Mouse (Mus musculus) frontal cortex, postnatal 10 days (tissue): ENCODE results near the gene Tspan15.

Source experiments
- DNase-seq, 2 experiments: peaks; one replicate each; pipeline ENCODE4 v3.0.0; 2022; ENCODE audit warnings: low spot score in 2 of 2, mixed read lengths in 1 of 2

Tspan15 gene

DNA sequence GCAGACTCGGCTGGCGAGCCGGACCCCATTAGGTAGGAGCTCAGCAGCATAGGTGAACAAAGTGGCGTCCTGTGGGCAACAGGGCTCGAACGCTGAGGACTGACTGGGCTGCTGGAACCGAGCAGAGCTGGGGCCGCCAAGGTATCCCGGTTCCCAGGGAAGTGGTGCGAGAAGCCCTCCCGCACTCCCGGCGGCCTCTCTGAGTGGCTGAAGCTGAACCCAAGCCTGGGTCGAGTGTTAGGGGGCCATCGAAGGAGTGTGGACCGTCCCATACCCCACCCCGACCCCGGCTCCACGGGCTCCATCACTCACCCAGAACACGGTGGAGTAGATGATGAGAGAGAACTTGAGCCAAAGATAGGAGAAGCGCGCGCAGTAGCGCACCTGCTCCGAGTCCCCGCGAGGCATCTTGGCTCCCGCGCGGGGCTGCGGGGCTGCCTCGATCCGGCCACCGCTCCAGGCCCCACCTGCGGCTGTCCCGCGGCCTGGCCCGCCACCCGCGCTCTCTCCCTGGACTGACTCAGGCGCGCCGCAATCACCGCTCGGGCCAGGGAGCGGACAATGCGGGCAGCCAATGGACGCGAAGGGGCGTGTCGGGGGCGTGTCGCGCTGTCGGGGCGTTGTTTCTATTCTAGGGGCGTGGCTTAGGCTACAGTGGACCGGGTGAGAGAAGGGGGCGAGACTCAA, at the start of gene Tspan15:
Tspan15 (minus strand) TSS at position 544 of the 687 bp plus-strand sequence.
- peak; percentile 73 to 83 for DNase-seq

DNA sequence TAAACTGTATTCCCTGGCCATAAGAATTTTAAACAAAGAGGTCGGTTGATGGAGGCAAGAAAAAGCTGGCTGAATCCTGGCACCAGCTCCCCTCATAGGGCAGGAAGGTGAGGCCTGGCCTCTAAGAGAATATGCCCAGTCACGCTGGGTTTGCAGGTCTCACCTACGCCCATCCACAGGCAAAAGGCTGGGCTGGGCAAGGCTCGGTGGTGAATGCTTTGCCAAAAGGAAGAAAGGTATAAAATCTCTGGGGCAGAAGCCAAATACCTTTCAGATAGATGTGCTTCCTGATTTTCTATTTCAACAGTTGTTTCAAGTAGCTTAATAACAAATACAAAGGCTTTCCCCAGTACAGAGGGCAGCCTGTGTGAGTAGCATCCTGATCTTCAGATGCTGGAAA, 48.6 kb upstream of the Tspan15 start:
- no peak for DNase-seq

DNA sequence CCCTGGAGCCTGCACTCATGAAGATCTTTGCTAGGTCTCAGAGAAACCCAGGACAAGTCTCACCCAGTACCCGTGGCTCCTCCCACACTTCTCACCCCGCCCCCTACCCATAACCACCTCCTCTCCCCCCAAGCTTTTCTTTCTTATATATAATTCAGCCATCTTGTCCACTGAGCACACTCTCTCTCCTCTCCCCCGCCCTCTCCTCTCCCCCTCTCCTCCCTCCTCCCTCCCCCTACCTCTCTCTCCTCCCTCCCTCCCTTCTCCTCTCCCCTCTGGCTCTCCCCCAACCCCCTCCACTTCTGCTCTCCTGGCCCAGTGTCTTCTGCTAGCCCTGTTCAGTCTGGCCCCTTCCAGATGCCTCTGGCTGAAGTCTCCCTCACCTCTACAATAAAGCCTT, 48.0 kb upstream of the Tspan15 start:
- DNase-seq: no peak

DNA sequence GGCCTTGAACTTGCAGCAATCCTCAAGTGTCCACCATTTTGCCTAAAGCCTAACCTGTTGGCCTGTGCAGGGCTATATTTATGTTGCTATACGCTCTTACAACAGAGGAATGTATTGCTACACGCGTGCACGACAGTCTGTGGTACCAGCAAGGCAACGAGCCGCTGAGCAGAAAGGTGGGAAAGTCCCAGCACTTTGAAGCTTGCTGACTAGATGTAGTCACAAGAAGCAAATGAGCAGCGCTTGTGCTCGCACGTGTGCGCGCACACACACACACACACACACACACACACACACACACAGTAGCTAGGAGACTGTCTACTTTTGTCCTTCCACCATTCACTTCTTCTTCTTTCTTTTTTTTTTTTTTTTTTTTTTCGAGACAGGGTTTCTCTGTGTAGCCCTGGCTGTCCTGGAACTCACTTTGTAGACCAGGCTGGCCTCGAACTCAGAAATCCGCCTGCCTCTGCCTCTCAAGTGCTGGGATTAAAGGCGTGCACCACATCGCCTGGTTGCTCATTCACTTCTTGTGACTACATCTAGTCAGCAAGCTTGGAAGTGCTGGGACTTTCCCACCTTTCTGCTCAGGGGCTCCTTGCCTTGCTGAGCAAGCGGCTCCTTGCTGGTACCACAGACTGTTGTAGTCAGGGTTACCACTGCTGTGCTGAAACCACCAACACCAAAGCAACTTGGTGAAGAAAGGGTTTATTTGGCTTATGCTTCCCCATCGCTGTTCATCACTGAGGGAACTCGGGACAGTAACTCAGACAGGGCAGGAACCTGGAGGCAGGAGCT, 46.6 kb upstream of the Tspan15 start:
- no peak for DNase-seq

DNA sequence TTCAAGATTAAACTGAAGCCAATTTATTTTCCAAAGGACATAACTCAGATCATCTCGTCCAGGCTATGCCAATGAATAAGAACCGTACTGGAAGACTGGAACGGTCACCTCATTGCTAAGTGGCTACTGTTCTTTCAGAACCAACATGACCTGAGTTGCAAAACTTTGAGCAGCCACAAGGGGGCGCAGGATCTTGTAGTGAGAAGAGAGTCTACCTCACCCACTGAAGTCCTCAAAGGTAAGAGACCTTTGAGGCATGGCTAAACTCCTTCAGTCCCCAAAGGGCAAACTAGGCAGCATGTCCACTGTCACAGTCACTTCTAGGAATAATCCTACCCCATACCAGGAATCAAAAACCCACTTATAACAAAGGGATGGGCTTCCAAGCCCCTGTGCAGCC, 44.2 kb upstream of the Tspan15 start:
- DNase-seq: peak; percentile 55 to 72

DNA sequence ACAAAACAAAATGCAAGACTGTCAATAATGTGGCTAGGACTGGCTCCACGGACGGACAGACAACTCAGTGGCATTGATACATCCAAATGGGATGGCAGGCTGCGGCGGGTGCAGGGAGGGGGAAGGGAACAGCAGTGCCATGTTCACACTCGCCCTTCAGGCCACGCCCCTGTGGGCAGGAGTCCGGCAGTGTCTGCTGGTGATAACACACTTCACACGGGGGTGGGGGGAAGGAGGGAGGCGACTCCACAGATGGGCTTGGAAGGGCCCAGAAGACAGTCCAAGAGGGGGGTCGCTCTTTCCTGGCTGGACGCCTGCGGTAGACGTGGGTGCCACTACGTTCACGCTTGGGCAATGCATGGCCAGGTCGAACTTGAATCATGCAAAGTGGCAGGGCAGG, 38.2 kb upstream of the Tspan15 start:
- no peak for DNase-seq

DNA sequence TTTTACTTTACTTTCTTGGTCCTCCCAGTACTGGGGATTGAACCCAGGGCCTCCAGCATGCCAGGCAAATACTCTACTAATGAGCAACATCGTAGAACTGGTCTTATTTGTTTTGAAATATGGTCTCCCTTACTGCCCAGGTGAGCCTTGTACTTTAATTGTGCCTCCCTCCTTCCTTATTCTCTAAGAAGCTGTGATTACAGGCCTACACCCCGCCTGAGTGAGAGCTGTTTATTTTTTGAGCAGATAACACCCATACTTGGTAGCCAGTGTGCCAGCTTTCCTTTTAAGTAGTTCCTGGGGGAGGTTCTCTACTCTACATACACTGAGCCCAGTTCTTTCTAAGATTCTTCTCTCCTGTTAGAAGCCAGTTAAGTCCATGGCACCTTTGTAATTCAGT, 33.2 kb upstream of the Tspan15 start:
- no peak for DNase-seq

DNA sequence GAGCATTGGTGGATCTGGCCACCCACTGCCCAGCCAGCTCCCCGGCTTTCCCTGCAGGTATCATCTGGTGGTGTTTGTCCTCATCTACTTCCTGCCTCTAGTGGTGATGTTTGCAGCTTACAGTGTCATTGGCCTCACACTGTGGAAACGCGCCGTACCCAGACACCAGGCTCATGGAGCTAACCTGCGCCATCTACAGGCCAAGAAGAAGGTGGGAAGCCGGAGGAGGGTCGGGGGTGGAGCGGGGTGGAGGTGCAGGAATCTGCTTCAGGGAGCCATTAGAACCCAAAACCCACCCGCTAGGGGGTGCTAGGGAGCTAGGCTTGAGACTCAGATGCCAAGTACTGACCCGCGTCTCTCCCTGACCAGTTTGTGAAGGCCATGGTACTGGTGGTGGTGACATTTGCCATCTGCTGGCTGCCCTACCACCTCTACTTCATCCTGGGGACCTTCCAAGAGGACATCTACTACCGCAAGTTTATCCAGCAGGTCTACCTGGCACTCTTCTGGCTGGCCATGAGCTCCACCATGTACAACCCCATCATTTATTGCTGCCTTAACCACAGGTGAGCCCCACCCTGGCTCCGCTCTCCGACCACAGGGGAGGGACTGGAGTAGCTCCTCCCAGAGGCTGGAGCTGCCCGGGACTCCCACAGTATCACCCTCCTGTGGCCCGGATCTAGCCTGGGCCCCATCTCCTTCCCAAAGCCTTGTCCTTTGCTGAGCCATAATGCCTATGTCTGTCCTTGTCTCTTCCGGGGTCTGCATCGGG, 30.2 kb upstream of the Tspan15 start:
- DNase-seq: peak; percentile 41 to 43

DNA sequence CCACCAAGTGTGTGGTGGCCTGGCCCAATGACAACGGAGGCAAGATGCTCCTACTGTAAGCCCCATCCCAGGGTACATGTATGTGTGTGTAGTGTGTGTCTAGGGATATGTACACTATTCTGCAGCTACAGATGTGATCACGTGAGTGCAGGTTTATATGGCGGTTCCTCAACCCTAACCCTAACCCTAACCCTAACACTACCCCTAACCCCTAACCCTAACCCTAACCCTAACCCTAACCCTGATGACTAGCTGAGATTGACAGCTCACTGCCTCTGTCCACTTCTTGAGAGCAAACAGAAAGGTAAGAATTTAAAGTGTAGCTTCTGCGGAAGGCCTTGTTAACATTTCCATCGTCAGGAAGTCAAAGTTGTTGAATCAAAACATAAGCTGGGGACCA, 27.2 kb upstream of the Tspan15 start:
- no peak for DNase-seq

DNA sequence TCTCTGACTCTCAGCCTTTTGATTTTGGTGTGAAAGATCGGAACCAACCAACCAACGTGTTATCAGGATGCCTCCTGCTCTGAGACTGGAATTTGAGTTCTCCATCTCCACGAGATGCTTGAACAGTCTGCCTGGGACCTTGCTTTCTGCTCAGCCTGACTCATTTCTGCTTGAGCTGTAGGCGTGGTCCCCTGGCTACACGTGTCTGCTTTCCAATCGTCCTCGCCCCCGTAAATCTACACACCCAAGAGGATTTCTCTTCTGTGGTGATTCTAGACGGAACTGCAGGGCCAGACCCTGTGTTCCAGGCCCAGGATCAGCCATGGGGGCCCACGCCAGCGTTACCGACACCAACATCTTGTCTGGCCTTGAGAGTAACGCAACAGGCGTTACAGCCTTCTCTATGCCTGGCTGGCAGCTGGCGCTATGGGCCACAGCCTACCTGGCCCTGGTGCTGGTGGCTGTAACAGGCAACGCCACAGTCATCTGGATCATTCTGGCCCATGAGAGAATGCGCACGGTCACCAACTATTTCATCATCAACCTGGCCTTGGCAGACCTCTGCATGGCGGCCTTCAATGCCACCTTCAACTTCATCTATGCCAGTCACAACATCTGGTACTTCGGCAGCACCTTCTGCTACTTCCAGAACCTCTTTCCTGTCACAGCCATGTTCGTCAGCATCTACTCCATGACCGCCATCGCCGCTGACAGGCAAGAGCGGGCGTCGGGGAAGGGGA, 21.6 kb upstream of the Tspan15 start:
- no peak for DNase-seq

DNA sequence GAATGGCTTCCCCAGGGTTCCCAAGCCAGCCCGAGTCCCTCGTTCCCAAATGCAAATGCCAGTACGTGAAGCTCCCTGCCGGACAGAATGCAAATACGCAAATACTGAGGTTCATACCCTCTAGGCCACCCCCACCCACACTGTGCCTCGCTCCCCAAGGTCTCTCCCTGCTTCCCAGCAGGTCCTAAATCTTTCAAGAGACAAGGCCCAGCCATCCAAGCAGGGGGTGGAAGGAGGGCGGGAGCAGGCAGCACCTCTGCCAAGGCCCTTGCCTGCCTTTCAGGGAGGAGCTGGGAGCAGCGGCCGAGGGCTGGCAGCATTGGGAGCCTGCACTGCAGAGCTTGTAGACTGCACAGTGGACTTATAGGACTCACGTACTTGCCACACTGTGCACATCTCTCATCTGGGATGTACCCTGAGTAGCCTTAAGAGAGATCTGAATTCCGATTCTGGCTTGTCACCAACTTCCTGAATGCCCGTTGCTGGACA, 21.0 kb upstream of the Tspan15 start, which contains the start of gene Tacr2:
Tacr2 (plus strand) TSS at position 439 of the 489 bp plus-strand sequence.
- DNase-seq: no peak

DNA sequence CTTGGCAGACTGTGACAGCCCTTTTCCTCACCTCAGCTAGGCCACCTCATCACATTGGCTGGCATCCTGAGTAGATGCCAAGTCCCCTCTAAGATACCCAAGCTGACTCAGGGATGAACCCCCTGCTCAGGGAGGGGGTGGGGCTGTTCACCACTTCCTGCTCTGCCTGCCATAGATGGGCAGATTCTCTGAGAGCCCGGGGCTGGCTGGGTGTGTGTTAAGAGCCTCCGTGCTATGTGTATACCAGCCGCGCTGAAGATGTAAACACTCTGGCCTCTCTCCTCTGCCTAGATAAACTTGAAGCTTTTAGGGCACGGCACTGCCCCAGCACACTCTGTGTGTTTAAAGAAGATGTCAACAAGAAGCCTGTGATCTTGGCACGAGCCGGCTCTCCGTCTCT, 16.8 kb upstream of the Tspan15 start:
- no peak for DNase-seq

DNA sequence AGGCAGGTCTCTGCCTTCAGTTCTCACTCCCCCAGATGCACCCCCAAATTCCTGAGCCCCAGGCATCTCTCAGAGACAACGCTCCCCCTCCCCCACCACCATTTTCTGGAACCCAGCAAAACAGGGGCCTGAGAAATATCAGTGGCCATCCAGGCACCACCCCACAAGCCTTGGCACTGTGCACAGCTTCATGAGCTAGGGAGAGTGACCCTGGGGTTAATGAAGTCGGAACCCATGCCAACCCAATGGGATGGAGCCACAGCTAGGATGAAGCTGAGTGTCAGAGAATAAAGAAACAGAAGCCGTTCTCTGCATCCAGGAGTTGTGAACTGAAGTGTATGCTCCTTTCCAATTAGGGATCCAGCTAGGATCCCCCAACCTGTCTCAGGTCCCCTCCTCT, 16.1 kb upstream of the Tspan15 start:
- no peak for DNase-seq

DNA sequence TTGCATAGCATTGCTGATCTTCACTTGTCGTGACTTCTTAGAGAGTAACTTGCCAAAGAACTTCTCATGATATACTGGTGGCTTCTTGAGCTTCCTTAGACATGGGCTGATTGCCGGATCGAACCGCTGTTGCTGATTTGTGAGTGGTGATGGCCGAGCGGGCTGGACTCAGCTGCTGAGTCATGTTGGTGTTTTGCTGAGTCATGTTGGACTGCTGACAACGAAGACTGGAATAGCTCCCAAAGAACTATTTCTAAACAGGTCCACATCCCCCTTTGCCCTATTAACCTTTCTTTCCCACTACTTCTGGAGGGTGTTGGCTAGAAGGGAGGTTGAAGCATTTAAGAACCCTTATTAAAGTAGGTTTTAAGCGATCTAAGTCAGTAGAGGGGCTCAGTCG, 13.0 kb upstream of the Tspan15 start:
- no peak for DNase-seq

DNA sequence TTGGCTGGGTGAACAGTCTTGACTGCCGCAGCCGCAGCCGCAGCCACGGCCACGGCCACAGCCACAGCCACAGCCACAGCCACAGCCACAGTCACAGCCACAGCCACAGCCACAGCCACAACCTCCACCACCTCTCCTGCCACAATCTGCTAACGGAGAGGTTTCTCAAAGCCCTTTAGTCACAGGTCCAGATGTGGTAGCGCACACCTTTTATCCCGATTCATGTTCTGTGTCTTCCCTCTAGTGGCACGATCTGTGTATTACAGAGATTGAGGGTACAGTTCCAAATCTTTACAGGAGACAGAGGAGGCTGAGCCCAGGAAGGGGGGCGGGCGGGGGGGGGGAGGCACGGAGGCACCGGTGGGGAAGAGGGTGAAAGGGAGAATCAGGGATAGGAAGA, 11.8 kb upstream of the Tspan15 start:
- peak in 1 of 2 experiments; percentile 25 for DNase-seq

DNA sequence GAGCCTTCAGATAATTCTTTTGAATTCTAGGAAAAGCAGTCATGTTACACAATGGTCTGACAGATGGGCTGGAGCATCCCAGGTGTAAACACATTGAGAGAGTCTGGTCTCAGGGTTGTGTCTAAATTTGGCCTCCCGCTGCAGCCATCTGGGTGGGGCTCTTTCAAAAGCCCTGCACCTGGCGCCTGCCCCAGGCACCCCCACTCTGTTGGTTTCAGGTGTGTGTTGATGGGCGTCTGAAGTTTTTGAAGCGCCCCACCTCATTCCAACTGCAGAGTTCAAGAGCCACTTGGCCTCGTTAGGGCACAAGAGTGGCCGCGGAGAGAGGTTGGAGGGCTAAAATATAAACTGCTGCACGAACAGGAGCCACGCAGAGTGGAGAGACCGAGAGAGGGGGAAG, 11.3 kb upstream of the Tspan15 start:
- no peak for DNase-seq

DNA sequence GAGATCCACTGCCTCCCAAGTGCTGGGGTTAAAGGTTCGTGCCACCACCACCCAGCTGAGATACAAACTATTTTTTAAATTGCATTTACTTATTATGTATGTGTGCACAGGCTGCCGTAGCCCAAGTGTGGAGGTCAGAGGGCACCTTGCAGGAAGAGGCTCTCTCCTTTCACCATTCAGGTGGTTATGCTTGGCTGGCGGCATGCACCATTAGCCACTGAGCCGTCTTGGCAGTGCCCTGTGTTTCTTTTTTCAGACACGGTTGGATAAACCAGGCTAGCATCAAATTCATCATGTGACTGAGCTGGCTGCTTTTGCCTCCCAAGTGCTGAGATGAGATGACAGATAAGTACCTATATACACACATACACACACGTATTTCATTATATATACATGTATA, 8.2 kb upstream of the Tspan15 start:
- DNase-seq: no peak

DNA sequence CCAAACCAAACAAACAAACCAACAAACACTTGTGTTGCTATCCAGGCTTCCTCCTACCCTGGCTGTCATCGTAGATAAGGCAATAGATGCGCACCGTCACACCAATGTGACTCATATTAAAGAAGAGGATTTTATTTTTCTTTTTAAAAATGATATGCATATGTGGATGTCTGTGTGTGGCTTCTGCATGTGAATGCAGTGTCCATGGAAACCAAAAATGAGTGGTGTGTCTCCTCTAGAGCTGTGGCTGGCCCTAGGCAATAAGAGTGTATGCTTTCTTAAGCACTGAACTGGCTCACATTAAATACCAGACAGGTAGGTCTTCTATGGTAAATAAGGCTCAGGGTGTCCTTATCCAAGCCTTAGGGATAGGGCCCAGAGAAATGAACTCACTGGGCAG, 7.6 kb upstream of the Tspan15 start:
- DNase-seq: no peak

DNA sequence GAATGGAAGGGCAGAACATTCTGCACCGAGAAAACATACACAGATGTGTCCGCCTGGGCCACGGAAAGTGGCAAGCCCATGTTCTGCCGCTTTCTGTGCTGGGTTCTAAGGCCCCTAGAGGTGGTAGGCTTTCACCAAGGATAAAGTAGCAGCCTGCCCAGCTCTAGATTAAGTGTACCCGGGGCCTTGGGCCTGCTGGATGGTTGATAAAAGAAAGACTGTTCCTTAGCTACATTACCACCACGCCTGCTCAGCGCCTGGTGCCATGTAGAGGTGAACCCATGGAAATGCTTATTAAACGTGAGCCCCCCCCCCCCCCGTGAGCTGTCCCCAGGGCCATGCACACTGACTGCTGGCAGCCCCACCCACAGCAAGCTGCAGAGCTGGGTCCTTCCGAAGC, 6.2 kb upstream of the Tspan15 start:
- no peak for DNase-seq

DNA sequence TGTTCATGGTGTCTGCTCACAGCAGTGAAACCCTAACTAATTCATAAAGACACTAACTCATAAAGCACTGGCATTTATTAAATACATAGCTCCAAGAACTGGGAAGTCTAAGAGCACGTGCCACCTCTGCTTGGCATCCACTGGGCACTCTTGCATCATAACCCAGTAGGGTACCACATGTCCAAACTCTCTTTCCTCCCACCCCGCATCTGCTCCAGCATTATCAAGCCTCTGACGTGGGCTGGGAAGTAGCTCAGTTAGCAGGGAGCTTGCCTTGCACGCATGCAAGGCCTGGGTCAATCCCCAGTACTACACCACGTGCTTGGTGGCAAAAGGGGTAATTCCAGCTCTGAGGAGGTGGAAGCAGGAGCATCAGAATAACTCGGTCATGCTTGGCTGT, 5.1 kb upstream of the Tspan15 start:
- DNase-seq: no peak

DNA sequence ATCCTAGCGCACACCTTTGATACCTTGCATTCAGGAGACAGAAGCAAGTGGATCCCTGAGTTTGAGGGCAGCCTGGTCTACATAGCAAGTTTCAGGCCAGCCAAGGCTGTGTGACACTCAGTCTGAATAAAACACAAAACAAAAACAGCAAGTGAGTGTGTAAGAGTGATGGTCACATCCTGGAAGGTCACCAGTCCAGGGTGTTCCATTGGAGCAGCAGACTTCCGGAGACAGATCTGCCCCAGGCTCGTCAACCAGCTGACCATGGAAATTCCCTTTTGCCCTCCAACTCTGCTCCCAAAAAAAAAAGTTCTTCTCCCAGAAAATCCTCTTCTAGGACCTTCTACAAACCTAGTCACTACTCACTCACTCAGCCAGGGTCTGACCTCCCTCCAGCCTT, 760 bp upstream of the Tspan15 start:
- DNase-seq: no peak

DNA sequence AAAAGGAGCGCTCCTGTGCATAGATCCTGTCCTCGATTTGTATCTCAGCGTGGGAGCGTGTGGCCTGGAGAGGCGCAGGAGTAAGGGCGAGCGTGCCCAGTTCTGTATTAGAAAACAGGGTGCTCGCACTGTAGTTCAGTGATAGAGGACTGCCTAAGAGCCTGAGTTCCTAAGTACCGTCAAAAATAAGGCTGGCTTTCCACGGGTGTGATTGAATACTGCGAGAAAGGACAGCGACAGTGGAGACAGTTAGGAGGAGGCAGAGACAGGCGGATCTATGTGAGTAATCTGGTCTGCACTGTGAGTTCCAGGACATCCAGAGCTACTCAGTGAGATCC, 313 bp upstream of the Tspan15 start:
- DNase-seq: no peak
